Mouse (Mus musculus) stomach, postnatal 0 days (tissue): ENCODE measurements around the gene Olfr420.

ENCODE experiments used
- CTCF ChIP-seq: IDR thresholded peaks from 2 replicates; pipeline ENCODE4 v1.5.1; 2016; ENCODE audit warnings: antibody characterized with exemption, low read depth, mild to moderate bottlenecking, moderate library complexity
- EP300 ChIP-seq: optimal IDR thresholded peaks from 2 replicates; pipeline ENCODE3; 2016; ENCODE audit warnings: antibody characterized with exemption

DNA sequence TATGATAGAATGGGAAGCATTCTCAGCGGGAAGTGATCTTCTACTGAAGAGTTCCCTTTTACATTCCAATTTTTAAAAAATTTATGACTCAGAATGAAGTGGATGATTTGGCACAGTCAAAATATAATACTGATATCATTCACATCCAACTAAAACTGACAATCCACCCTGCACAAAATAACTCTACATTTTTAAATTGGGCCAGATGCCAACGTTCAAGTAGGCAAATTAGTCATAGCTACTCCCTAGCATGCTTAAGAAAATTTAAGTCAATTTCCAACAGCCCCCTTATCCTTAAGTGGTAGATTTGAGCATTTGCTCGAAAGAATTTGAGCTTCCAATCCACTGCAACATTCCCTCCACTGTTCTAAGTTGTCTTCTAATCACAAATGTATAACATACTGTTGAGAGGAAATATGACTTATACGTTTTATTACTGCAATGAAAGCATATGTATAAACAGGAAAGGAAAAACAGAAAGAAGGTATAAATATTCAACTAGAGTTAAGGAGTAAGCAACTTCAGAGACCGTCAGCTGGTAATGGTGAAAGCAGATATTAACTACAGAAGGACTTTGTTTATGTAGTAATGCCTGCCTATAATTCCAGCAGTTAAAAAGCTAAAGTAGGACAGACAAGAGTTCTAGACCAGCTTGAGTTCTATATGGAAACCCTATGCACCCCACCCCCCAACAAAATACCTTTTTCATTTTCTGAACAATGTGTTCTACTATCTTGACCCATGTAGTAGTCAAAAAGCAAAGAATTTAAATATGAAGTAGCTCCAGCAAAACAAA, 15.5 kb downstream of the Olfr420 start:
- TF ChIP-seq CTCF (no peak), EP300 (no peak)
